1 mouse cellular context compared by ENCODE assay signal in the genomic region with DNA sequence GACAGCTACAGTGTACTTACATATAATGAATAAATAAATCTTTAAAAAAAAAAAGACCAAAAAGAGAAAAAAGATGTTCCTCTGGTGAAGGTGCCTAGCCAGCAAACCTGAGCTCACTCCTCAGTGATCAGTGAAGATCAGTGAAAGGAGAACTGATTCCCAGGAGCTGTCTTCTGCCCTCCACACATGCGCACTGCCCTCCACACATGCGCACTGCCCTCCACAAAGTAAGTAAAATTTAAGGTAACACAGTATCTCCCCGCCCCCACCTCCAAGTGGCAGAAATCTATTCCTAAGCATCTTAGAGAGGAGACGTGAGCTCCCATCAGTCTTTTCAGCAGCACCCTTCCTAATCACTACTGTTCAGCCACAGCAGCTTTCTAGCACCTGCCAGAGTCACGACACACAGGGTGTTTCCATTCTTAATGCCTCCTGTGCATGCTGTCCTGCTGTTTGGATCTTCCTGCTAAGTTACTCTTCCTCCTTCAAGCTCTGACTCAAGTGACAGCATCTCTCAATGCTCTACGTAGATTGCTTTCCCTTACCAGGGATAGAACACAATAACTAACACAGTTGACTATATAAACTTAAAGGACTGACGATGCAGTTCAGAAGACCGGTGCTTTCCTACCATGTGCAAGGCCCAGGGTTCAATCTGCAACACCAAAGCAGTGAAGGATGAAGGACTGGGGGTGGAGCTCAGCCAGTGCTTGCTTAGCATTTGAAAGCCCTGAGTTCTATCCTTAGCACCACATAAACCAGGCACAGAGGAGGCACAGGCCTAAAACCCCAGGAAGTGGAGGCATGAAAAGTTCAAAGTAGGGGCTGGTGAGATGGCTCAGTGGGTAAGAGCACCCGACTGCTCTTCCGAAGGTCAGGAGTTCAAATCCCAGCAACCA.
A peak's percentile ranks its signal among the peaks of the same experiment; 100 is the strongest.
TF ChIP-seq lines count a peak whose summit lies in the region.

No protein-coding gene starts in this region.

TF ChIP-seq in MEL, 35 proteins besides CTCF, POLR2A, EP300 and RAD21:
- 0 out of 2 replicates have a peak, but pooled peaks have one; percentile 20 for TF ChIP-seq ELF1 (IDR thresholded peaks at IDR 0.05; ENCODE audit: low read depth, low read length)
- no peak for TF ChIP-seq USF1 (IDR thresholded peaks at IDR 0.05; ENCODE audit: low read depth, low read length)
- TF ChIP-seq ZC3H11A (IDR thresholded peaks at IDR 0.05; ENCODE audit: low read depth, low read length): no peak
- peak; percentile 42; the same call in 1 of the 2 replicates for TF ChIP-seq SIN3A (IDR thresholded peaks at IDR 0.05; ENCODE audit: low read length)
- TF ChIP-seq MXI1 (IDR thresholded peaks at IDR 0.05; ENCODE audit: low read depth, low read length): peak; percentile 43; the same call in 1 of the 2 replicates
- TF ChIP-seq TBP (IDR thresholded peaks at IDR 0.05; ENCODE audit: low read depth, low read length): 0 out of 2 replicates have a peak, but pooled peaks have one; percentile 10
- peak; percentile 87 for TF ChIP-seq NRF1 (IDR thresholded peaks at IDR 0.05; ENCODE audit: insufficient read depth, low read depth, low read length, poor library complexity, severe bottlenecking)
- TF ChIP-seq HCFC1 (IDR thresholded peaks at IDR 0.05; ENCODE audit: low read depth, low read length): peak; percentile 44; the same call in 1 of the 2 replicates
- peak; percentile 36; the same call in 1 of the 2 replicates for TF ChIP-seq TAL1 (IDR thresholded peaks at IDR 0.05; ENCODE audit: low read length)
- peak; percentile 31; the same call in 1 of the 2 replicates for TF ChIP-seq NELFE (IDR thresholded peaks at IDR 0.05; ENCODE audit: low read depth, low read length)
- no peak for TF ChIP-seq MAFK (IDR thresholded peaks at IDR 0.05; ENCODE audit: borderline replicate concordance, low read depth, low read length)
- no peak for TF ChIP-seq JUND (IDR thresholded peaks at IDR 0.05; ENCODE audit: low read depth, low read length)
- peak; percentile 61 for TF ChIP-seq MAX (IDR thresholded peaks at IDR 0.05; ENCODE audit: low read length)
